ENCODE assay signal across 9 mouse cellular contexts in the genomic region with DNA sequence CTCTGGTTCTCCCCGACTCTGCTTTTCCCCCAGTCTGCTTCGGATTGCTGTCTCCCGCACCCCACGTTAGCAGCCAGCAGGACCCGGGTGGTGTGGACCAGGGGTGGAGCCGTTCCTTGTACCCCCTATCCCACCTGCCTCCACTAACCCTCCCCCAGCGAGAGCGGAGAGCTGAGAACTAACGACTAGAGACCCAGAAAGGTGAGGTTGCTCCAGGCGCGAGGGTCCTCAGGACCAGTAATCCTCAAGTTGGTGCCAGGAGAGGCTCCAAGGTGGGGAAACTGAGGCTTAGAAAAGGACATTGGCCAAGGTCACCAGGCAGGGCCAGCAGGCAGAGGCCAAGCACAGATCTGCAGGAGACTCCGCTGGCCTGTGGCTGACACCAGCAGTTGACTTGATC. TPM values are rescaled to one million over a fixed set of nuclear protein-coding genes. Genes with fewer than 3 reads are reported as not detected.
DNase-seq lines count a peak whose midpoint lies in the region; ATAC-seq lines count a peak whose summit lies in the region.
"Had no signal": no experiment of that assay in that cellular context is flagged by ENCODE, and none has a peak within 500 bp of the region (broad histone marks: within the 10 kb centered on the region; RNA-seq: fewer than 3 reads in every experiment).

No protein-coding gene starts in this region.

- H3K4me1 ChIP-seq in lung, embryonic 15.5 days, result peaks cover 15% of the 10 kb centered on the region
- peaks cover 24% of the 10 kb centered on the region for H3K4me1 ChIP-seq in forebrain, embryonic 13.5 days
- H3K4me1 ChIP-seq in liver, embryonic 12.5 days, result peaks cover 15% of the 10 kb centered on the region
- H3K4me1 ChIP-seq in stomach, embryonic 16.5 days (ENCODE audit: control insufficient read depth, insufficient read depth, low read length), result peaks cover 9% of the 10 kb centered on the region; the same call in 1 of the 2 replicates

- H3K4me2 ChIP-seq in lung, embryonic 15.5 days, result peak overlapping the region; percentile 90
- peak overlapping the region; percentile 97 for H3K4me2 ChIP-seq in forebrain, embryonic 13.5 days
- peak overlapping the region; percentile 68 for H3K4me2 ChIP-seq in liver, embryonic 12.5 days
- peak overlapping the region; percentile 85 for H3K4me2 ChIP-seq in stomach, embryonic 16.5 days (ENCODE audit: low read depth, low read length)

- WGBS in lung, embryonic 15.5 days, result 1% methylated on average over 11 of the region's 12 CpGs
- WGBS in forebrain, embryonic 13.5 days, result under 1% methylated on average over 12 of the region's 12 CpGs
- WGBS in liver, embryonic 12.5 days (ENCODE audit: insufficient replicate concordance), result 4% methylated on average over 12 of the region's 12 CpGs
- WGBS in stomach, embryonic 16.5 days, result 2% methylated on average over 12 of the region's 12 CpGs

- H3K27ac ChIP-seq in lung, embryonic 15.5 days, result no peak overlapping the region
- no peak overlapping the region for H3K27ac ChIP-seq in forebrain, embryonic 13.5 days
- H3K27ac ChIP-seq in liver, embryonic 12.5 days, result no peak overlapping the region
- H3K27ac ChIP-seq in stomach, embryonic 16.5 days (ENCODE audit: low read length), result no peak overlapping the region

- H3K27me3 ChIP-seq in lung, embryonic 15.5 days, result peaks cover 88% of the 10 kb centered on the region
- H3K27me3 ChIP-seq in forebrain, embryonic 13.5 days, result peaks cover 95% of the 10 kb centered on the region
- peaks cover 100% of the 10 kb centered on the region for H3K27me3 ChIP-seq in liver, embryonic 12.5 days (replicated peaks)
- peaks cover 77% of the 10 kb centered on the region for H3K27me3 ChIP-seq in stomach, embryonic 16.5 days (ENCODE audit: control insufficient read depth, insufficient read depth, low read length)

- DNase-seq in lung, postnatal 25 days (ENCODE audit: low spot score), result no peak
- DNase-seq in gastrocnemius, postnatal 4 days (ENCODE audit: low spot score in 2 of 2), result no peak
- no peak for DNase-seq in left cerebral cortex, postnatal 10 days (ENCODE audit: extremely low spot score in 1 of 2, low spot score in 2 of 2)
- DNase-seq: kidney, postnatal 14 days had no signal

- H3K9me3 ChIP-seq in lung, embryonic 15.5 days, result no peaks in the 10 kb centered on the region
- no peaks in the 10 kb centered on the region for H3K9me3 ChIP-seq in forebrain, embryonic 13.5 days (replicated peaks)
- no peaks in the 10 kb centered on the region for H3K9me3 ChIP-seq in liver, embryonic 12.5 days (replicated peaks)
- H3K9me3 ChIP-seq in stomach, embryonic 16.5 days (replicated peaks; ENCODE audit: control insufficient read depth, low read length), result no peaks in the 10 kb centered on the region

- H3K36me3 ChIP-seq in lung, embryonic 15.5 days, result no peaks in the 10 kb centered on the region
- no peaks in the 10 kb centered on the region for H3K36me3 ChIP-seq in forebrain, embryonic 13.5 days (ENCODE audit: poor library complexity, severe bottlenecking)
- no peaks in the 10 kb centered on the region for H3K36me3 ChIP-seq in liver, embryonic 12.5 days
- no peaks in the 10 kb centered on the region for H3K36me3 ChIP-seq in stomach, embryonic 16.5 days (ENCODE audit: control insufficient read depth, insufficient read depth, low read length)

- H3K9ac ChIP-seq in lung, embryonic 15.5 days, result no peak overlapping the region
- H3K9ac ChIP-seq in forebrain, embryonic 13.5 days, result peak overlapping the region; percentile 68
- H3K9ac ChIP-seq in liver, embryonic 12.5 days, result no peak overlapping the region
- H3K9ac ChIP-seq in stomach, embryonic 16.5 days (ENCODE audit: low read length), result peak overlapping the region; percentile 26; the same call in 1 of the 2 replicates

- intact Hi-C loops in left cerebral cortex, postnatal 10 days (cut with DNase I), result loop anchor here (5.0 kb wide), 1 partner anchor 65 kb away; no protein-coding TSS in a partner anchor

- no peak for ATAC-seq in lung, embryonic 15.5 days (ENCODE audit: borderline replicate concordance, extremely low read depth, low FRiP score, low TSS enrichment)
- no peak; the same call in 1 of the 2 replicates for ATAC-seq in forebrain, embryonic 13.5 days
- no peak for ATAC-seq in liver, embryonic 12.5 days
- no peak for ATAC-seq in stomach, embryonic 16.5 days (ENCODE audit: insufficient read depth, low FRiP score)

- peak overlapping the region; percentile 45 for H3K4me3 ChIP-seq in lung, embryonic 15.5 days
- peak overlapping the region; percentile 58 for H3K4me3 ChIP-seq in forebrain, embryonic 13.5 days
- peak overlapping the region; percentile 45 for H3K4me3 ChIP-seq in liver, embryonic 12.5 days
- H3K4me3 ChIP-seq in stomach, embryonic 16.5 days (replicated peaks; ENCODE audit: low read length), result peak overlapping the region; percentile 49

RNA-seq across cellular contexts. Expression of gene Cabp7, which starts 0.7 kb away (rescaled TPM):
- 0.09 TPM in 1 of 2 replicates, not detected in the other for polyA plus RNA-seq in lung, embryonic 15.5 days (2015; fragmentation: Nextera tagmentation; extraction: Ambion mirVana)
- polyA plus RNA-seq in forebrain, embryonic 13.5 days (2015; fragmentation: Nextera tagmentation; extraction: Ambion mirVana), result 0.59 and 0.87 TPM in 2 replicates
- polyA plus RNA-seq in liver, embryonic 12.5 days (2016; fragmentation: Nextera tagmentation; extraction: Ambion mirVana), result 0.05 and 0.06 TPM in 2 replicates
- 0.15 and 0.27 TPM in 2 replicates for polyA plus RNA-seq in stomach, embryonic 16.5 days (2015; fragmentation: Nextera tagmentation; extraction: Ambion mirVana)
- total RNA-seq in gastrocnemius, postnatal 4 days (2021), result under 1 TPM; 0.39 to 0.47 TPM
- 1 to 10 TPM; 4.5 to 5.5 TPM for total RNA-seq in left cerebral cortex, postnatal 10 days (2021)
- total RNA-seq: common myeloid progenitor, adult 5-6 weeks had no signal

RNA-seq across cellular contexts. Expression of gene Zmat5, which starts 42.8 kb away (rescaled TPM):
- polyA plus RNA-seq in lung, embryonic 15.5 days (2015; fragmentation: Nextera tagmentation; extraction: Ambion mirVana), result 70.8 and 81.4 TPM in 2 replicates
- polyA plus RNA-seq in forebrain, embryonic 13.5 days (2015; fragmentation: Nextera tagmentation; extraction: Ambion mirVana), result 83.1 and 84.4 TPM in 2 replicates
- 33.4 and 33.8 TPM in 2 replicates for polyA plus RNA-seq in liver, embryonic 12.5 days (2016; fragmentation: Nextera tagmentation; extraction: Ambion mirVana)
- polyA plus RNA-seq in stomach, embryonic 16.5 days (2015; fragmentation: Nextera tagmentation; extraction: Ambion mirVana), result 61.4 and 68.2 TPM in 2 replicates
- total RNA-seq in gastrocnemius, postnatal 4 days (2021), result 10 to 100 TPM; 15.3 to 21.0 TPM
- 10 to 100 TPM; 26.8 to 28.2 TPM for total RNA-seq in left cerebral cortex, postnatal 10 days (2021)

RNA-seq across cellular contexts. Expression of gene Uqcr10, which starts 43.1 kb away (rescaled TPM):
- 763 and 796 TPM in 2 replicates for polyA plus RNA-seq in lung, embryonic 15.5 days (2015; fragmentation: Nextera tagmentation; extraction: Ambion mirVana)
- polyA plus RNA-seq in forebrain, embryonic 13.5 days (2015; fragmentation: Nextera tagmentation; extraction: Ambion mirVana), result 599 and 621 TPM in 2 replicates
- polyA plus RNA-seq in liver, embryonic 12.5 days (2016; fragmentation: Nextera tagmentation; extraction: Ambion mirVana), result 698 and 713 TPM in 2 replicates
- polyA plus RNA-seq in stomach, embryonic 16.5 days (2015; fragmentation: Nextera tagmentation; extraction: Ambion mirVana), result 963 and 971 TPM in 2 replicates
- 100 to 1,000 TPM; 632 to 697 TPM for total RNA-seq in gastrocnemius, postnatal 4 days (2021)
- 100 to 1,000 TPM; 411 to 418 TPM for total RNA-seq in left cerebral cortex, postnatal 10 days (2021)

Comparison
In these comparisons a context has a peak if more than half of its experiments do, and no peak if none do; other contexts are left out.
1. H3K9ac ChIP-seq: peak in forebrain, embryonic 13.5 days (single experiment) and stomach, embryonic 16.5 days (single experiment); none in lung, embryonic 15.5 days (single experiment) and liver, embryonic 12.5 days (single experiment).
2. Peak in every context shown above with its lines, with median percentiles within 50 percentile points of each other: H3K4me2 ChIP-seq and H3K4me3 ChIP-seq.